Mouse (Mus musculus) gonadal fat pad, adult 2 months (tissue): ENCODE measurements around the gene Nfatc3. TPM values are rescaled to one million over a fixed set of nuclear protein-coding genes. Genes with fewer than 3 reads are reported as not detected.

Source experiments
- DNase-seq: peaks from one replicate; pipeline ENCODE4 v3.0.0-alpha.2; 2012; ENCODE audit warnings: low read depth
- polyA plus RNA-seq: library from polyadenylated mRNA; depleted of rRNA; stranded (reverse); fragments of >200 nt; gene quantifications from 2 replicates; pipeline ENCODE4 v1.2.3, GENCODE M21; 2012

The Nfatc3 gene
- polyA plus RNA-seq, 1 experiment: 26.6 TPM

DNA sequence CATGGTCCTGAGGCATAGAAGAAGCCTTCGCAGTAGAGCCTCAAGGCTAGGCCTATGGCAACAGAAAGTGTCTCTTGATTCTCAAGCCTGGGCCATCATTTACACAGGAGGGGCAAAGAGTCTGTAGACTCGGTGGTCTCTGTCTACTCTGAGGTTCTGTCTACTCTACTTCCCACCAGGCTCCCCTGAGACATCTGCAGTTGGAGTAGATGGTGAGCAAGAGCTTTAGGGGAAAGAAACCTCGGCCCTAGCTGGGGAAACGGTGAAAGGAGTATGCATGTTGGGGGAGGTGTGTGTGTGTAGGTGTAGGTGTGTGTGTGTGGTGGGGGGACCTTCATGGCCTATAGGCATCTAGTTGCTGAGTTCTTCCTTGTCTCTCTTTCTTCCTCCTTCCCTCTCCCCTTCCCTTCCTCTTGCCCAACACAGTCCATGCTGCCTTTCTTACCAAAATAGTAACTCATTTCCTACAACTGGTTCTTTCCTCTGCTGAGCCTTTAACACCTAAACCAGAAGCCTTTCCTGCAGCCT lies 2.1 kb upstream of the Nfatc3 start:
- DNase-seq: no peak

DNA sequence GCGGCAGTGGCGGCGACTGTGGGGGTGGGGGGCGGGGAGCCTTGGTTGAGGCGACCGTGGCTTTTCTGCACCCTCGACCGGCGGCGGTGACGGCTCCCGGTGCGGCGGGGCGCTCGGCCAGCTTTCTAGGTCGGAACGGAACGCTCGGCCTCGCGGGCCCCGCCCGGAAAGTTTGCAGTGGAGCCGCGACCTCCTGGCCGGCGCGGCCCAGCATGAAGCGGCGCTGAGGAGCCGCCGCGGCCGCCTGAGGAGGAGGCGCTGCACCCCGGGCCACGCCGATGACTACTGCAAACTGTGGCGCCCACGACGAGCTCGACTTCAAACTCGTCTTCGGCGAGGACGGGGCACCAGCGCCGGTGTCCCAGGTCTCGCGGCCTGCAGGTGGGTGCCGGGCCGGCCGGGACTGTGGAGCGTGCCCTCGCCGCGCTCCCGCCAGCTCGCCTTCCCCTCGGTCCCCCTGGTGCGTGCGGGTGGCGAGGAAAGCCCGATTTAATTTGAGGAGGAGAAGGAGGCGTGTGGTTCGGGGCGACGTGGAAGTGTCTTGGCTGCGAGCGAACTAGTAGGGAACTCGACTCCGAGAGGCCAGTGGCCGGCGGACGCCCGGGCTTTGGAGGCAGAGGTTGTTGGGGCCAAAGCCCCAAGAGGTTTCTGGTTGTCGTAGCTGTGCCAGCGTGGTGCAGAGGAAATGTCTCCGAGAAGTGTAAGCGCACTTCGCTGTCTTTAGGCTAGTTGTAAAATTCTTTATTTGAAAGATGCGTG lies 1.2 kb downstream of the Nfatc3 start:
- no peak for DNase-seq

DNA sequence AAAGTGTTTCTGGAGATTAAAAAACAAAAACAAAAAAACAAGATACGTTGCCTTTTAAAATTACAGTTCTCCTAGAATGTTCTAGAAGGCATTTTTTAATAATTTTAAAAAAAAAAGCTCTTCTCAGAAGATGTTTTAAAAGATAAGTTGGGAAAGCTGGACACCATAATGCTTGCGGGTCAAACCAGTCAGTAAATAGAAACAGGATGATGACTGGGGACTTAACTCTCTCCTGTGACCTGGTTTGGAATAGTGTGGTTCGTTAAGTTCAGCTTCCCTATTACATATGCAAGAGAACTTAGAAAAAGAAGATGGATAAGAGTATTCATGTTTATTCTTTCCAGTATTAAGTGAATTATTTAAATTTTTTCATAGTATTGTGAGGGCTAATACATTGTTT lies 1.9 kb downstream of the Nfatc3 start:
- no peak for DNase-seq

DNA sequence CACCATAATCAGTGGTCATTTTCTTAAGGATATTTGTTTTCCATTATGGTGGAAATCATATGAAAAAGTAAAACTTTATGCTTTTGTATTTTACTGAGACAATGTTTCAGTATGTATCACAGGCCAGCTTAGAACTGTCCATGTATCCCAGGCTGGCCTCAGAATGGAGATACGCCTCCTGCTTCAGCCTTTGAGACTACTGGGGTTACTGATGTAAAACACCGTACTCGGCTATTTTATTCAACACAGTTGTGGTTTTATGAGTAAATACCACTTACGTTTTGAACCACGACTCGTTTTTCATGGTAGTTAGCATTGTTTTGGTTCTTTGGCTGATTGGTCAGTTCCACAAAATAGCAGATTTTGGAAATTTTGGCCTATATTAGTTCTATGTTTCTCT lies 3.0 kb downstream of the Nfatc3 start:
- DNase-seq: no peak

DNA sequence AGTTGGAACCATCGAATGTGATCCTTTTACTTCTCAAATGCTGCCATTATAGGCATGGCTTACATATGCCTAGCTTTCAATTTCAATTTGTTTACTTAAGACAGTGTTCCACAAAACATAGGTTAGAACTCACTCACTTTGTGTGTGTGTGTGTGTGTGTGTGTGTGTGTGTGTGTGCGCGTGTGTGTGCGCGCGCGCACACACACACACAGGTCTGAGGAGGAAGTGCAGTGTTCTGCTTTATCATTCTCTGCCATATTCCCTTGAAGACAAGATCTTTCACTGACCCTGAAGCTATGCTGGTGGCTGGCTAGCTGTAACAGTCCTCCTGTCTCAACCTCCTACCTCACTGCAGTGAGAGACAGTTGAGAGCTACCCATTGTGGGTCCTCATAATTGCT lies 4.4 kb downstream of the Nfatc3 start:
- DNase-seq: no peak

DNA sequence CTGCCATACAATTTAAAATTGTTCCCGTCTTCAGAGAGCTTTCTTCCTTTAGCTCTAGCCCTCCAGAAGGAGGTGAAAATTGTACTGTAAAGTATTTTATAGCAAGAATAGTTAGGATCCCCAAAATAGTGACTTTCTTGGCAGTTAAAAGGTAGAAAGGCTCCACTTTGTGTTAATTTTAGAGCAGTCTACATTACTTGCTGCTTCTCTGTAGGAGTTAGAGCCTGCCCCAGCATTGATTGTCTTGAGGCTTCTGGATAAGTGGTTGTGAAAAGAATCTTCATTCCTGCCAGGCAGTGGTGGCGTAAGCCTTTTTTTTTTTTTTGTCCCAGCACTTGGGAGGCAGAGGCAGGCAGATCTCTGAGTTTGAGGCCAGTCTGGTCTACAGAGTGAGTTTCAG lies 8.1 kb downstream of the Nfatc3 start:
- DNase-seq: no peak

DNA sequence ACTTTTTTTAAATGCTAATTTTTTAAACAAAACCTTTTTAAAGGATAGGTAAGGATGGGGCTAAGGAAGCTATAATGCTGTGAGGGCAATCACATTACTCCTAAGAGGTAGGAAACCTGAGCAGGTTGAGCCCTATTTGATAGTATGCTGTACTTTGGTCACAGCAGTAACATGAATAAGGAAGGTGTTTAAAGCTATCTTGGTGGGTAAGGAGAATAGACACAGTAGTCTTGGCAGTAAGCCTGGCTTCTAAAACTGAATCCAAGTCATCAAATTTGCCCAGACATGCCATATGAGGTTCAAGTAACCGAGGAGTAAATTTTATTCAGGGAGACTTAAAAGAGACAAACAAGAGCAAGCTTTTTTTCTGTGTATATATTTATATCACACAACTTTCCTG lies 10.9 kb downstream of the Nfatc3 start:
- no peak for DNase-seq

DNA sequence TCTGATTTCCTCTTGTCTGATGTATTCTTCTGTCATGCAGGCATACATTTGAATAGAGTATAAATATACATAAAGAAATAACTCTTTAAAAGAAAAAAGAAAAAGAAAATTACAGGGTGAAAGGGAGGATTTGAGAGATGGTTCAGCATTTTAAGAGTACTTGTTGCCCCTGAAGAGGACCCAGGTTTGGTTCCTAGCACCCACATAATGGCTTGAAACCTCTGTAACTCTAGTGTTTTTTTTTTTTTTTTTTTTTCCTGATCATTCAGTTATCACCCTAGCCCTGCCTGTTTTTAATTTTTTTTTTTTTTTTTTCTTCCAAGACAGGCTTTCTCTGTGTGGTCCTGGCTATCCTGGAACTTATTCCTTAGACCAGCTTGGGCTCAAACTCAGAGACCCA lies 13.5 kb downstream of the Nfatc3 start:
- no peak for DNase-seq

DNA sequence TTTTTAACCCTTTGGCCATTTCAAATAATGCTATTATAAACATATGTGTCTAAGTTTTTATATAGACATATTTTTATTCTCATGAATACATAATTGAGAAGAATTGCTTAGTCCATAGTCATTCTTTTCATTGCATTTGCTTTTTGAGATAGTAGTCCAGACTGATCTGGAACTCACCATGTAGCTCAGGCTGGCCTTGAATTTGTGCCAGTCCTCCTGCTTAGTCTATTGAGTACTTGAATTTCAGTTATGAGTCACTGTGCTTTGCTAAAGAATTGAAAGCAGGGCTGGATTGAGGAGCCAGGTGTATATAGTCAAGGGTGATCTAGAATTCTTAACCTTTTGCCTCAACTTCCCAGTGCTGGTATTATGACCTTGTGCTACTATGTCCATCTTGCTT lies 15.6 kb downstream of the Nfatc3 start:
- no peak for DNase-seq

DNA sequence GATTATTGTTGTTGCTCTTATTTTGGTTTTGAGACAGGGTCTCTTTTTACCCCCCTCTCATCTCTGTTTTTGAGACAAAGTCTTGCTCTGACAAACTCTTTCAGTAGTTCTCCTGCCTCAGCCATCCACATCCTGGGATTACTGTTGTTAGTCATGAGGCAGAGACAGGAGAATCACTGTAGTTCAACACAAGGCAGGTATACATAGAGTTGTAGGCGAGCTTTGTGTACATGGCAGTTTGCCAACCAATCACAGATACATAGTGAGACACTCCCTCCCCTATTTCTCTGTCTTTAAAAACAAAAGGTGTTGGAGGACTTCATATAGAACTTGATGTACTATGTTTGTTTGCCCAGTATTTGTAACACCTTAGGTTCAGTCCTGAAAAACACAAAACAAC lies 16.0 kb downstream of the Nfatc3 start:
- DNase-seq: no peak

DNA sequence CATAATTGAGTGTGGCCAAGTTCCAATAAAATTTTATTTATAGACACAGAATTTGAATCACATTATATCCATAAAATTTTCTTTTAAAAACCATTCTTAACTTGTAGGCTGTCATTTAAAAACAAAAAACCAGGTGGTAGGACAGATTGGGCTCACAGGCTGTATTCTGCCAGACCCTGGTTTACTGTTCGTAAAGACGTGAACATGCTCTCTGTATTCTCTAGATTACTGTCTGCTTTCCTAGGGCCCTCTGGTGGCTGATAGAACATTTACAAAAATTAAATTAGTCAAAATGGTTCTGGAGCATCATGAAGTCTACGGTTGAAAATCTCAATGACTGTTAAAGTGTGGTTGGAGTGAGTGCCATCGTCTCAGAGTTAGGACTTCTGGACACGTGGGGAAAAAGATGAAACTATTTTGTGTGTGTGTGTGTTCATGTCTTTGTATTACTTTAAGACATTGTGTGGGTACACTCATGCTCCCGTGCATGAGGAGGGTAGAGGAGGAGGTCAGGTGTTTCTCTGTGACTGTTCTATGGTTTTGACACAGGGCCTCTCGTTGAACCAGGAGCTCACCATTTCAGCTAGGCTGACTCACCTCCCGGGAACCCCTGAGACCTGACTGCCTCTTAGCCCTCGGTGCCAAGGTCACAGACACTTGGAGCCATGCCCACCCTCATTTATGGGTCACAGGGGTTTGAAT lies 16.7 kb downstream of the Nfatc3 start:
- DNase-seq: no peak

DNA sequence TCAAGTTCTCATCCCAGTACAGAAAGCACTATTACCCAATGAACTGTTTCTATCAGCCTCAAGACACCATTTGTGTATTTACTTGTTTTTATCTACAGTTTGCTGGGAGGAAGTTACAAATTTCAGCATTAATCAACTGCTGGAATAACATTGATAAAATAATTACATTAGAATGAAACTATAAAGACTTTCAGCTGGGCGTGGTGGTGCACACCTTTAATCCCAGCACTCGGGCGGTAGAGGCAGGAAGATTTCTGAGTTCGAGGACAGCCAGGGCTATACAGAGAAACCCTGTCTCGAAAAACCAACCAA lies 17.2 kb downstream of the Nfatc3 start:
- DNase-seq: no peak

DNA sequence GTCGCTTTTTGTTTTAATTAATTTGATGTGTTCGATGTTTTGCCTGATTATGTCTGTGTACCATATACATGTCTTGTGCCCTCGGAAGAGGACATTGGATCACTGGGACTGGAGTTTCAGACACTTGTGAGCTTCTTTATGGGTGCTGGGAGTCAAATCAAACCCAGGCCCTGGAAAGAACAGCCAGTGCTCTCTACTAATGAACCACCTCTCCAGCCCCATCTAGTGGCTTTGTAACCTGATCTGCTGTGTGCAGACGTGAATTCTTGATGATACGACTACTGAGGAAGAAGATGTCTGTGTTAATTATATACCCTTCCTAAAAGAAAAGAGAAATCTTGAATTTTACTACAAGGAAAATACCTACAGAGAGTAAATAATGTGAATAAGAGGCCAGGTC lies 18.0 kb downstream of the Nfatc3 start:
- DNase-seq: no peak

DNA sequence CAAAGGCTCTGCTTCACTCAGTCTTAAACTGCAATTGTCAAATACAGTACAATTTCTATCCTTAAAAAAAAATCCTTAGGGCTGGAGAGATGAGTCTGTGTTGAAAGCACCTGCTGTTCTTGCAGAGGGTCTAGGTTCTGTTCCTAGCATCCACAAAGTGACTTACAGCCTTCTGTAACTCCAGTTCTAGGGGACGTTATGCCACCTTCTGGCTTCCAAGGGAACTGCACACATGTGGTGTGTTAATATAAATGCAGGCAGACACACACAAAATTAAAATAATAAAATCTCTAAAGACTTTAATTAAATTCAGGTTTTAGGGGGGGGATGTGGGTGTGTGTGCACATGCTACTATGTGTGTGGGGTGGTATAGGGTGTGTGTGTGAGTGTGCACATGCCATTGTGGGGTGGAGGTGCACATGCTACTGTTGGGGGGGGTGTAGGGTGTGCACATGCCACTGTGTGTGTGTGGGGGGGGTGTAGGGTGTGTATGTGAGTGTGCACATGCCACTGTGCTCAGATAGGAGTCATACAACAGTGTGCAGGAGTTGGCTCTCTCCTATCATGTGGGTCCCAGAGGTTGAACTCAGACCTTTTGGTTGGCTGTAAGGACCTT lies 18.9 kb downstream of the Nfatc3 start:
- DNase-seq: no peak

DNA sequence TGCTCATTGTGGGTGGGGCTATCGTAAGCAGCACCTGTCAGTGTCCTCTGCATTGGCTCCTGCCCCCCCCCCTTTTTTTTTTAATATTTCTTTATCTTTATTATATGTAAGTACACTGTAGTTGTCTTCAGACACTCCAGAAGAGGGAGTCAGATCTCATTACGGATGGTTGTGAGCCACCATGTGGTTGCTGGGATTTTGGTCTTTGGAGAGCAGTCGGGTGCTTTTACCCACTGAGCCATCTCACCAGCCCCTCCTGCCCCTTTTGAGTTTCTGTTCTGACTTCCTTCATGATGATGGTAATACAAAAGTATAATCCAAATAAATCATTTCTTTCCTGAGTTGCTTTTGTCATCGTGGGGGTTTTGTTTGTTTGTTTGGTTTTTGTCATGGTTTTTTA lies 43.7 kb downstream of the Nfatc3 start:
- no peak for DNase-seq

DNA sequence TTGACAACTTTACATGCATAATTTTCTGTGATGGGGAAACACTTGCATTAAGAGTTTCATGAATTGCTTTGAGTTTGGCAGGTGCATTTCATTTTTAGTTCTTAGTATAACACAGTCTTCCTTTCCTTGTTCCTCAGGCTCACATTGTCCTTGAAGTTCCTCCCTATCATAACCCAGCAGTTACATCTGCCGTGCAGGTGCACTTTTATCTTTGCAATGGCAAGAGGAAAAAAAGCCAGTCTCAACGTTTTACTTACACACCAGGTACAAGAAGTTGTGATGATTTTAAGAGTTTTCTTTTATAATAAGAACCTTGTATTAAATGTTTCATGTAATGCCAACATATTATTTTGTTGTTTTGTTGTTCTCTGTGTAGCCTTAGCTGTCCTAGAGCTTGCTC lies 45.2 kb downstream of the Nfatc3 start:
- no peak for DNase-seq

DNA sequence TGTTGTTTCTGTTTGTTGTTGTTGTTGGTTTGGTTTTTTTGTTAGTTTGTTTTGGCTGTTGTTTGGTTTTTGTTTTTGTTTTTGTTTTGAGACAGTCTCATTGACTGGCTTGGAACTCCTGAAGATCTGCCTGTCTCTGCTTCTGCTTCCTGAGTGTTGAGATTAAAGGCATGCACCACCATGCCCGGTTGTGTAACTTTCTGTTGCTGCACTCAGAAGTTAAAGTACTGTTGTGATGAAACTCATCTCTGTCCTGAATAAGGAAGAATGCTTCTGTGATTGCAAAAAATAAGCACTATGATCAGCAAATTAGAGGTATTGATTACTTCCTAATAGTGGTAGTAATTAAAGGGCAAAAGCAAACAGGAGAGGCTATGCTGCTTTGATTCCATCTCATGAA lies 47.6 kb downstream of the Nfatc3 start:
- DNase-seq: peak; percentile 61

DNA sequence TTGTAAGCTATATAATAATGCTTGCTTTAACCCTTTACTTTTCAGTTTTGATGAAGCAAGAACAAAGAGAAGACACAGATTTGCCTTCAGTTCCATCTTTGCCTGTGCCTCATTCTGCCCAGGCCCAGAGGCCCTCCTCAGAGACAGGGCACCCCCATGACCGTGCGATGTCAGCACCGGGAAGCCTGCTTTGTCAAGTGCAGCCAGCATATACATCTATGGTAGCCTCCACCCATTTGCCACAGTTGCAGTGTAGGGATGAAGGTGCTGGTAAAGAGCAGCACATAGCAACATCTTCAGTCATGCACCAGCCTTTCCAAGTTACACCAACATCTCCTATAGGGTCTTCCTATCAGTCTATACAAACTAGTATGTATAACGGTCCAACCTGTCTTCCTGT lies 49.4 kb downstream of the Nfatc3 start:
- no peak for DNase-seq

DNA sequence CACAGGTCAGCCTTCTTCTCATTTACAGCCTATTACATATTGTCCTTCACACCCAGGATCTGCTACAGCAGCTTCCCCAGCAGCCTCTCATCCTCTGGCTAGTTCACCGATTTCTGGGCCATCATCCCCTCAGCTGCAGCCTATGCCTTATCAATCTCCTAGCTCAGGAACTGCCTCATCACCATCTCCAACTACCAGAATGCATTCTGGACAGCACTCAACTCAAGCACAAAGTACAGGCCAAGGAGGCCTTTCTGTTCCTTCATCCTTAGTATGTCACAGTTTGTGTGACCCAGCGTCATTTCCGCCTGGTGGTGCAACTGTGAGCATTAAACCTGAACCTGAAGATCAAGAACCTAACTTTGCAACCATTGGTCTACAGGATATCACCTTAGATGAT lies 50.1 kb downstream of the Nfatc3 start:
- no peak for DNase-seq

DNA sequence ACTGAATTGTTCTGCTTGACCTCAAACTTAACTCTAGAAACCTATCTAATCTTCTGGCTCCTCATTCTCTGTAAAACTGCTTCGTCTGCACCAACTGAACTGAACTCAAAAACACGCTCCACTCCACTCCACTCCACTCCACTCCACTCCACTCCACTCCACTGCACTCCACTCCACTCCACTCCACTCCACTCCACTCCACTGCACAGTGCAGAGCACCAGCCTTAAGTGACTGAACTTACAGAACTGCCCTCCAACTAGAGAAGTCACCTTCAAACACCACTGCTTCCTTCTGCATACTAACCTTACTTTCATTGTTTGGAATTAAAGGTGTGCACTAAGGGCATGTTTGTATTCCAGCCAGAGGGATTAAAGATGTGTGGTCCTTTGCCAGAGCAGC lies 53.4 kb downstream of the Nfatc3 start:
- no peak for DNase-seq

DNA sequence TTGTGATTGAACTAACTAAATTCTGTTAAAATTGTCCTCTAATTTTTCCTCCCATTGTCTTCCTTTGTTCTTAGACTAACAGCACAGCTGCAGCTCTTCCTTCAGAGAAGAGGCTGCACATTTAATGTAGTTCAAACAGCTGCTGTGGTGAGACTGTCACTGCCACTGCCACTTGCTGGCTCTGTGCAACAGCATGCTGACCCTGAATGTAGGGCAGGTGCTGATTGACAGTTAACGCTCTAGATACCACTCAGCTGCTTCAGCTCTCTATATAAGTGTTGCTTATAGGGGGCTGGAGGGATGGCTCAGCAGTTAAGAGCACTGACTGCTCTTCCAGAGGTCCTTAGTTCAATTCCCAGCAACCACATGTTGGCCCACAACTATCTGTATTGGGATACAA lies 53.9 kb downstream of the Nfatc3 start:
- no peak for DNase-seq

DNA sequence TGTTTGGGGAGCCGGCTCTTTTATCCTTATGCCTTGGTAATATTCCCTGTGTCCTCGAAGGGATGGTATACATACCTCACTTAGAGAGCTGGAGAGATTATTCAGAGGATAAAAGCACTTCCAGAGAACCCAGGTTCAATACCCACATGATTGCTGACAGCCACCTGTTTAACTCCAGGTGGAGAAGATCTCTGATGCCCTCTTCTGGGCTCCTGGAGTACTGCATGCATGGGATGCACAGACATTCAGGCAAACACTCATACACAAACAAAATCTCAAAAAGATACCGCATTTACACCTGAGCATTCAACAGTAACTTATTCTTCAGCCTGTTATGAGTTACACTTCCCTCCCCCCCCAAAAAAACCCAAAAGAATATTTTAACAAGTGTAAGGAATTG lies 57.3 kb downstream of the Nfatc3 start:
- DNase-seq: no peak

DNA sequence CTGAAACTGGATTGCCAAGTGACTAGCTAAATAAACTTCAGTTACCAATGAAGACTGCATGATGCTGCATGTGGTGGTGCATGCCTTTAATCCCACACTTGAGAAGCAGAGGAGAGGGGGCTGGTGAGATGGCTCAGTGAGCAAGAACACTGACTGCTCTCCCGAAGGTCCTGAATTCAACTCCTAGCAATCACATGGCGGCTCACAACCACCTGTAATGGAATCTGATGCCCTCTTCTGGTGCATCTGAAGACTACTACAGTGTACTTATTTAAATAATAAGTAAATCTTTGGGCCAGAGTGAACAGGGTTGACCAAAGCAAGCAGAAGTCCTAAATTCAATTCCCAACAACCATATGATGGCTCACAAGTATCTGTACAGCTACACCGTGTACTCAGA lies 64.8 kb downstream of the Nfatc3 start:
- DNase-seq: no peak
